Mouse (Mus musculus): Measurements from ENCODE around the gene Pfdn5.

- TF ChIP-seq POLR2A (IDR thresholded peaks at IDR 0.05; ENCODE audit: low read depth, low read length) (no peak), CTCF (IDR thresholded peaks at IDR 0.05; ENCODE audit: borderline replicate concordance, insufficient read depth, low read length) (no peak)
These were observed 30.8 kb downstream of the Pfdn5 start for GRCm38 (mm10) chr15:102356501-102357325.

All from embryonic fibroblast, embryonic 13.5 days (primary cell).